Mouse (Mus musculus) adrenal gland, postnatal 10 days (tissue): ENCODE measurements at regions not wholly inside any gene's neighbourhood (a gene's known extent, or its start where the extent isn't known, plus 50 kb on each side); places are given as distances from the start of the nearest gene placed in this dataset.
A peak's percentile ranks its signal among the peaks of the same experiment; 100 is the strongest.

Experiments
- DNase-seq: peaks from one replicate; pipeline ENCODE4 v3.0.0; 2021; ENCODE audit warnings: mixed read lengths

DNA sequence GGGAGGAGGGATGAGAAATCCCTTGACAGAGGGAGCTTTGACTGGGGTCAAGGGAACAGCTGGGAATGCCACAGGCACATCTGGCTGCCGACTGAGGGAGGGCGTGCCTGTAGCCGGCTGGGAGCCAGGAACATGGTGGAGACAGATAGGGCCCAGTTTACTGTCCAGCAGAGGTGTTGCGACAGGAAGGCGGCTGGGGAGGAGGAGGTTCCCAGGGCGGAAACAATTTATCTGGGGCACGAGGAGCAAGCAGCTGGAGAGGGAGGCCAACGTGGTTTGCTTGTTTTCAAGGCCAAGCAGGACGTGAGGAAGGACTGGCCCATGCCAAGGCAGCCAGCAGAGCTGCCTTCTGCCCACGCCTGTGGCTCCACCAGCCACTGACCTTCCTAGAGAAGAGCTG lies 208.0 kb downstream of the Cyp26b1 start:
- DNase-seq = peak; percentile 86

DNA sequence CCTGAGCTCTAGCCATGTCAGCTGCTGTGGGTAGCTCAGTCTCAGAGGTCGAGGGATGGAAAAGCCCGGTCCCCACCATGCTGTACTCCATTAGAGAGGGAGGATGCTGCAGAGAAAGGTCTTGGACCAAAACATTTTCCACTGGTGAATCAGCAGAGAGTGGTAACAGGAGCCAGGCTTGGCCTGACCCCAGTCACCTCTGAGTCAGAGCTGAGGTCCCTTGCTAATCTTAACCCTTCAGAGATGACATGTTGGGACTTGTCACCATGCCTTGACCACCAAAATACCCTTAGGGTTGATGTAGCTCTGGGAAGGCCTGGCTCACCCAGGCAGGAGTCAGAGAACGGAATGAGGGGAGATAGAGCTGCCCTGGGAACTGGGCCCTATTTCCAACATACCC lies 210.0 kb downstream of the Cyp26b1 start:
- peak; percentile 35 for DNase-seq

DNA sequence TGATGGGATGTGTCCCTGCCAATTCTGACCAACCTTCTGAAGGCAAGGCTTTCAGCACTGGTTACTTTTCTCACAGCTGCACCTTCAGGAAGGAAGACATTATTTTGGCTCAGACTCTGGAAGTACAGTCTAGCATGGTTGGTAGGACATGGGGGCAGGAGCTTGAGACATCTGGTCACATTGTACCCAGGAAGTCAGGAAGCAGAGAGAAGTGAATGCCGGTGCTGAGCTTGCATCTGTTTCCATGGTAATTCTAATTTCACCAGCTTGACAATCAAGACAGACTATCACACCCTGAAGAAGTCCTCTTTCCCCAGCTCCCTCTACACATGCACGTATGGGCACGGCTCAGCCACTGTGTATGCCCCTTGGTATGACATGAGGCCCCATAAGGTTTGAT lies 210.6 kb downstream of the Cyp26b1 start:
- no peak for DNase-seq

DNA sequence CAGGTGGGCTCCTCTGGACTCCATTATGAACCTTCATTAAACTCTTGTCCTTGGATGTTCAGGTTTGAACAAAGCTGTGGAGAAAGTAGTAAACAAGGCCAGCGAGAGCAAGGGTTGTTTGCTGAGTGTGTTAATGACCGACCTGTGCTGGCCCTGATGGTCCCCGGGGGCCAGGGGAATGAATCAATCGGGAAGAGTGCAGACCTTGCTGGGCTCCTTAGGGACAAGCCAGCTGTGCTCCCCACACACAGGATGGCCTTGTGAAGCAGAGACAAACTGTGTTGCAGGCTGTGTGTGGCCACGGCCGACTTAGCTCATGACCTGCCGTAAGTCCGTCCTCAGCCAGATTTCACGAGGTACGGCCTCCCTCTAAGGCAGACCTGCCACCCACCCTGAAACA lies 212.1 kb downstream of the Cyp26b1 start:
- no peak for DNase-seq

DNA sequence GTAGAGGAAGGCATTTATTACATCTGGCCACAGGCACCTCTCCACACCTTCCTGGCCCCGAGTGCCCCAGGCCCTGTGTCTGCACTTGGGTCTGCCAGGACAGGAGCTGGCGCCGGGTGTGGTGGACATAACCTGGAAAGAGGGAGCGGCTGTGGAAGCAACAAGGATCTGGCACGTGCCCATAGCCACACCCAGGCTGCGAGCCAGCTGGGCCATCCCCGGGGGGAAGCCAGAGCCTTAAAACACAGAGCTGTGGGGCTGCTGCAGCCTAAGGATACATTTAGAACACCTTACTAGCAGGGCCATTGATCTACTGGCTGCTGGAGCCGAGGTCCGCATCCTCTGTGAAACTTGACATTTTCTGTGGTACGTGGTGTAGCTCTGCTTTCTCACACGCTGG lies 217.0 kb downstream of the Cyp26b1 start:
- DNase-seq = peak; percentile 43

DNA sequence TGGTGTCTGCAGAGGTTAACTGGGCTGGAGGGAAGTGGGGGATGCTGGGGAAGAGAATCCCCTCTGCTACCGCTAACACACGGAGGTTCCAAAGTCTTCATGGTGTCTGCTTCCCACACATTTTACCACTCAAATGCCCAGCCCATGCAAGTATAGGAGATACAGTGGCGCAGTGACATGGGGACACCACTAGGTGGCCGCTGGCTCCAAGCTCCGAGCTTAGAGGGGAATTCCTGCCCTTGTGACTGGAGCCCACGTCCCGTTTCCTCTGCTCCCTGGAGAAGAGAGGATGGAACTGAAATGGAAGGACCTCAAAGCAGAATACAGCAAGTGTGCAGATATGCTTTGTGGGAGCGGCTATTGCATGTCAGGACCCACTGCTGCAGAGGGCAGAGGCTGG lies 218.2 kb downstream of the Cyp26b1 start:
- peak; percentile 73 for DNase-seq

DNA sequence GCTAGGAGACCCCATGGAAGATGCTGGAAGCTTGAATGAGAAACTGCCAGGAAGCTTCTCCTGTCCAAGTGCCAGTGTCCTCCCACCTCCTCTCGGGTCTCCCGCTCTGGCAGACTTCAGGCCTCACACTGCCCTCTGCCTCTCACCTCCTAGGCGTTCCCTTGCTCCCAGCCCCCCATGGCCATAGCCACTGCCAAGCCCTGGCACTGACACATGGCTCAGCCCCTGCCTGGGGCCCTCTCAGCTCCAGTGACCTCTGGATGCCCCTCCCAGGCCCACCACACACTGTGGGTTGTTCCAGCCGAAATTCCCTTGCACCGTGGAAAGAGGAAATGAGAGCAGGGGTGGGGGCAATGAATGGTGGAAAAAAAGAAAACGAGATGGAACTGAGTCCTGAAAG lies 227.3 kb downstream of the Cyp26b1 start:
- no peak for DNase-seq

DNA sequence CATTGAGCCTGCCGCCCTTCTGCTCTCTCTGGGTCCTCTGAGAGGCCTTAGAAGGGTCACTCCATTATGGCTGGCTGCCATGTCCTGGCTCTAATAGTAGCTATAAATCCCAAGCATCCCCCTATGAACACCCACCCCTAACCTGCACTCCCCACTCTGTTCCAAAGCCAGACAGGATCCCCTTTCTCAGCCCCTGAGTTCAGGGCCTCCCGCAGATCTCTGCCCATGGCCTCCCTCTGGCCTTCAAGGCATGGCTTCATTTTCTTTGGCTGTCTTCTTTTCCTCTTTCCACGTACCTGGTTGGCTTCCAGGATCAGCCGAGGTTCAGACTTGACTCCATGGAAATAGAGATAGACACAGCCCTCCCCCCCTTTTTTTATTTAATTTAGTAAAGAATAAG lies 227.8 kb downstream of the Cyp26b1 start:
- DNase-seq = no peak

DNA sequence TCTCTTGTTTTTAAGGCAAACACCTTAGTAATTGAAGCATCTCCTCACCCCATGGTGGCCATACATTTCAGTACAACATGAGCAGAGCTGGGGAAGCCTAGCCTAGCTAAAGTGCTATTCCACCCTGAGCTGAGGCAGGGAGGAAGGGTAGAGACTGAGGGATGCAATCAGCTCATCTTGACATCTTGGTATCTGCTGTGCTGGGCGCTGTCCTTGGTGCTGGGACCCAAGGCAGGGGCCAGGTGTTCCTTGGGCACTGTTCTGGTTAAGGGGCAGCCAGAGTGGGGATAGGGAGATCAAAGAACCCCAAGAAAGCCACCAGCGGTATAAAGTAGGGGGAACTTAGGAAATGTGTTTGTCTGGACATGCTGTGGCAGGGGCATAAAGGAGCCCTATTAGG lies 228.7 kb downstream of the Cyp26b1 start:
- peak; percentile 48 for DNase-seq

DNA sequence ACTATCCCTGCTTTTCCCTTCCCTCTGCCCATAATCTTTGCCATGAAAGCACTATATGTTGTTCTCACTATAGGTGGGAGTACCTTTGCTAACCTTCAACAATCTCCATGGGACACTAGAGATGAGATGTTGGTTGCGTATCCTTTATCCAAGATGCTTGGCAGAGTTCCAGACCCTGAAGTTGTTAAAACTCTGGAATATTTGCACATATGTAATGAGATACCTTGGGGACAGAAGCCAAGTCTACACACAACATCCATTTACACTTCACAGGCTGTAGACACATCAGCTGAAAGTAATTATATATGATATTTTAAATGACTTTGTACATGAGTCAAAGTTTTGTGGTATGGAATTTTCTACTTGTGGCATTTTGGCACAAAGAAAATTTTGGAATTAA lies 231.4 kb downstream of the Cyp26b1 start:
- no peak for DNase-seq

DNA sequence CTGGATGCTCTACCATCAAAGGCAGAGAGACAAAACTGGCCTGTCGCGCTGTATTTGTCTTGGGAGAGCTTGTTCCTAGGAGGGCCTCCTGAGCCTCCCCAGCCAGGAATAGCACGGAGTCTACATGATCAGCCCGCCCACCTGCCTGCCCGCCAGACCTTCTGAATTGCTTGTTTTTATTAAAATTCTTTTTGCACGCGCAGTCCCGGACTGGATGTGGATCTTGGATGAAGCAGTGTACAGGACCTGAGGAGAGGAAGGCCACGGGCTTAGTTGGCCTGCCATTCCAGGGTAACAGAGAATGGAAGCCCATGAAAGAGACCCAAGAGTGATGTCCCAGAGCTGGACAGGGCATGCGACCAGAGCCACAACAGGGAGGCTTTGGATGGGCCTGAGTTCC lies 235.8 kb downstream of the Cyp26b1 start:
- DNase-seq = no peak

DNA sequence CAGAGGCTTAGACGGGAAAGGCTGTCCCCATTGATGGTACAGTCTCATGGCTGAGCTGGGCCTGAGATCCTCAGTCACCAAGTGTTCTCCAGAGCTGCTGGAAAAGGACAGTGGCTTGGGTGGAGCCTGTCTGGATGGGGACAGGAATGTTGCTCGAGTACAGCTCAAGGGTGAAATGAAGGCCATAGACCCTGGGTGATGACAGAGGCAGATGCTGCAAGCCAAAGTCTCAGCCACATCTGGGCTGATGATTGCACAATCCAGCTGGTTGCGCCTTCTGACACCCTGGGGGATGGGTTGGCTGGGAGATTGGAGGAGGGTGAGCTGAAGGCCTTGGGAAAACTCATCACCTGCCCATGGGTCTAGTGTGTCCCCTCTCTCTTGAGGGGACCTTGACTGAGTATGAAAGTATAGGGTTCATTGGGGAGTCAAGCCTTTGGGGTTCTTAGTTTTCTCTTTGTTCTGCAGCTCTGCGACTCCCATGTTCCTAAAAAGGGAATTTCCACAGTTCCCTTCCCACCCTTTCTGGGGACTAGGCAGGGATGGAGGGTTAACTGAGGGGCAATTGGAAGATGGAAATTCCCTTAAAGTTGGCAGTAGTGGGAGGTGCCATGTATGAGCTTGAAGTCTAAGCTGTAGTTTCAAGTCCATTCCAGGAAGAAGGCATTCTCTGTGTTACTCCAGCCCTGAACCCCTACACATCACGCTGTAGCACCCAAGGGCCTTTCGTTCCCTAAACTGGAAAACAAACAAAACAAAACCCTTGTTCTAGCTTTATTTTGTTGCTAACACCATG lies 240.1 kb downstream of the Cyp26b1 start:
- no peak for DNase-seq

DNA sequence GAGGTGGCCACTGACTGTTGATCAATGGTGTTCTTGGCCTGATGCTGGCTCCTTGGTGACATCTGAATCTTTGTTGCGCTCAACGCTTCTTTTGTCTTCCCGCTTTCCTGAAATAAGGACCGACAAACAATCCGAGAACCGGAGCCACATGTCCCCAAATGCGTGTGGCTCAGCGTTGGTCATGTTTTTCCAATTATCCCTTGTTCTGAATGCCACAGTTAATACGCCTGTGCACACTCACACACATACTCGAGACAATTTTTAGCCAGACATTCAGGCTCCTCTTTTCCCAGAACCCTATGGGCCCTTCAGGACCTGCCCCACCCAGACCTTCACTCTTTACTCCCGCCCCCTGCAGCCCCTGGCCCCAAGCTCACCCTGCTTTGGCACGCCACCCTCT lies 248.8 kb downstream of the Cyp26b1 start:
- DNase-seq = no peak

DNA sequence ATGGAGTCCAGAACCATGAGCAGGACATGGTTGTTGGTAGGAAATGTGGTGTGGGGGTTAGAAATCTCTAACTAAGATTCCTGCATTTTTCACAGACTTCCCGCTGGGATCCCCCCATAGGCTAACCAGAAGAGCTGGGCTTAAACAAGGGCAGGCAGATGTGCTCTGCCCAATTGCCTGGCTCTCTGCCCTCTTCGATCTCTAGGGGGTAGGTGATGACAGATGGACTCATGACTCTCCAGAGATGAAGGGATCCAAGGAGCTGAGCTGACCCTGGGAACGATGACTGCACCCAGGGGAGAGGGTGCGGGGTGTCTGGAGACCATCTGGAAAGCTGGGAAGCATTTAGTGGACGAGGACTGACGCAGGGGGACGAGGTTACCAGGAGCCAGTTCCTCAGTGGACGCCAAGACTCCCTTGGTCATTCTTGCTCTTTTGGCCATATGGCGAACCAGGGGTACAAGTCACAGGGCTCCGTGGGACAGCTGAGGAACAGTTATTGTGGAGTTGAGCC lies 260.0 kb downstream of the Cyp26b1 start:
- DNase-seq = no peak

DNA sequence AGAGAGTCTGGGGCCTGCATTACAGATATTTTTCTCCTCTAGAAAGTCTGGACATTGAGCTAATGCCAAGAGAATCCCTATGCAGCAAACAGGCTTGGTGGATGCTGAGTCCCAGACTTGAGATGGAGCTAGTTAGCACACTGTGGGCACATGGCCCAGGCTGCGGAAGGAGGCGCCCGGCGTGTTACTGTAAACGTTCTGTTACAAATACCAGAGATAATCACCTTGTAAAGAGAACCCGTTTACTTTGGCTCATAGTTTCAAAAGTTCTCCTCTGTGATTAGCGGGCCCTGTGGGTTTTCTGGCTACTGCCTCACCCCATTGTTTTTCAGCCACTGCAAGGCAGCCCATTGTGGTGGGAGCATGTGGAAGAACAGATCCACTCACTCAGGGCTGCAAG lies 264.6 kb downstream of the Cyp26b1 start:
- DNase-seq = no peak

DNA sequence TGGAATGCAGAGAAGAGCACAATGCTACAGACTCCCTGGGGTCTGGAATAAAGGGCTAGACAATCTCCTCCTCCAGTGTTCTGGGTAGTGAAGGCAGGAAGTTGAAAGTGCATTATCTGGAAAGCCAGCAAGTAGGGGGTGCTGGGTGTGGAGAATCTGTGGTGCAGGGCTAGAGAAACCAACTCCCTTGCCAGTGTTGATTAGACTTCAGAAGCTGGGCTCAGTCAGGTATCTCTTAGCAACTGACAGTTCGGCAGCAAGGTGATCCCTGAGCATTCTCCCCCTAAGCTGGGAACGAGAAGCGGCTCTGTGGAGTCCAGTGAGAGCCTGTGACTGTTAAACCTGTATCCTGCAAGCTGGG lies 265.7 kb downstream of the Cyp26b1 start:
- no peak for DNase-seq

DNA sequence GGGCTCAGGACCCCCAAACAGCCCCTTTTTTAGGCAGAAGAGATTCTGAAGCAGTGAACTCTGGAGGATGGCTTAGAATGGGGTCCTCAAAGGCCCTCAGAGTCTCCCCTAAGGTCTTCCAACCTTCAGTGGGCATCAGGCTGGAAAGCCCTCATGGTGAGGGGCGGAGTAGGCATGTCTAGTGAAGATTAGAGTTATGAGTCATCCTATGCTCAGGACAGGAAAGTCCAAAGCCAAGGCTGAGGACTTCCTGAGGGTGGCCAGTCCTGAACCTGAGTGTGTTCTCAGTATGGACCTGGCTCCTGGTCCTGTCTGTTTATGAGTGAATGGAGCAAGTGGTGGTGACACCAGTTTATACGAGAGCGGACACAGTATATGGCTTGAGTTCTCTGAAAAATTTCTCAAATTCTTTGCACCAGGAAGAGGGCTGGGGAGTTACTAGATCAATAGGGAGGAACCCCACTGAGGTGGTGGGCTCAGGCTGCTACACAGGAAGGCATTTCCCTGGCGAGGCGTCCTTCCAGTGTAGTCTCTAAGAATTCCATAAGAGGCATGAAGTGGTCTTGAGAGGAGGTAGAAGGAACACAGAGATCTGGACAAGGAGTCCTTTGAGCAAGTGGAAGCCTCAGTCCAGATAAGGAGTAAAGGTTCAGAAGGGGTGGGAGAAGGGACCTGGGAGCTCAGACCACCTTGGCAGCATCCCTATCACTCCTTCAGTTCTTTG lies 266.2 kb downstream of the Cyp26b1 start:
- DNase-seq = no peak

DNA sequence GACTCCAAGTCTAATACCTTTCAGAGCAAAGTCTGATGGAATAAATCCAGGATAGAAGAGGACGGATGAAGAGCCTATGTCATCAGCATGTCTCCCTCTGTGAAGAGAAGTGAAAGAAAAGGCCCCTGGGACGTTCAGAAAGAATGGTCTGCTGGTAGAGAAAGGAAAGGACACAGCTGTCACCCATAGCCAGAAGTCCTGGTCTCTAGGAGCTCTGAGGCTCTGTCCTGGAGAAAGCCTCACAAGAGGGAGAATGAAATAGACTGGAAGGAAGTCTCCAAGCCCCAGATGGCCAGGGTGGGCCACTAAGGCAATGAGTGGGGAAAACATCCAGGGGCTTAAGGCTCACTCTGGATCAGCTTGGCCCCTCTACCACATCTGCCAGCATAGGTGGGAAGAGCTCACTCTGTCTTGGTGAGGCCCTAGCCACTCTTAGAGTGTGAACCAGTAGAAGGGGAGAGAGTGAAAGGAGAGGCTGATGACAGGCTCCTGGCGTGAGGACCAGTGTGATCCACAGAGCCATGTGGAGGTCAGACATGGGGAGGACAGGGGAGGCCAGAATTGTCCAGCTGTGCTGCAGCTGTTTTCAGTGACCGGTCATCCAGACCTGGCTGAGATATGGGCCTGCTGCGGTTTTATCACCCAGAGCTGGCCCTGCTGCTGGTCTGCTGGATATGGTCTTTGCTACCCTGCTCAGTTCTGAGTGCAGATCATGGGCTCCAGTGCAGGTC lies 268.2 kb downstream of the Cyp26b1 start:
- no peak for DNase-seq

DNA sequence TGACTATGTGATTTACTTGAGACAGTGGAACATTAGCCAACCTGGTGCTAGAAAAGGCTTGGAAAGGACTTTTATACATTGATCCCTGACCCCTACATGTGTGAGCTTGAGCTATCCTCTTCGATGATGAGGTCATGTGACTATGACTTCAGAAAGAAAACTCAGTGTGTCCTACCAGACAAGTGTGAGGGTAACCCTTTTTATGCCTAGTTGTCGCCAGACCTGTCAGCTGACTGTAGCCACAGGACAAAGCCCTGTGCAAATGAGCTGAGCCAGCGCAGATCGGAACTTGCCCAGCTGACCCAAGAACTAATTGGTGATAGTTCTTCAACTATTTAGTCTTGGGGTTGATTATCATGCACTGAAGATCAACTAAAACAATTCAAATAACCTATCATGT lies 269.5 kb downstream of the Cyp26b1 start:
- no peak for DNase-seq

DNA sequence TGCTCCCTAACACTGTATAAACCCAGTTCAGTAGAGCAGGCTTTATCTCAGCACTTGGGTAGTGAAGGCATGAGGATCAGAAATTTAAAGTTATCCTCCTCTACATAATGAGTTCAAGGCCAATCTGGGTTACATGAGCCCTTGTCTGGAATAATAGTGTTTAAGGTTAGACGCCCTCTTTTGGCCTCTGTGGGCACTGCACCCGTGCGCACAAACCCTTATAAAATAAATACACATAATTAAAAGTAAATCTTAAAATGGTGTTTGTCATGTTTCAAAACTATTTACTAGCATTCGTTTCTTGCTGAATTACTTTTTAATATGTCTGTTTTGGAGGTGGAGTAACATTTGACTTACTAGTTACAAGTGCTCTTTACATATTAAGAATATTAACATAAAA lies 271.2 kb downstream of the Cyp26b1 start:
- no peak for DNase-seq

DNA sequence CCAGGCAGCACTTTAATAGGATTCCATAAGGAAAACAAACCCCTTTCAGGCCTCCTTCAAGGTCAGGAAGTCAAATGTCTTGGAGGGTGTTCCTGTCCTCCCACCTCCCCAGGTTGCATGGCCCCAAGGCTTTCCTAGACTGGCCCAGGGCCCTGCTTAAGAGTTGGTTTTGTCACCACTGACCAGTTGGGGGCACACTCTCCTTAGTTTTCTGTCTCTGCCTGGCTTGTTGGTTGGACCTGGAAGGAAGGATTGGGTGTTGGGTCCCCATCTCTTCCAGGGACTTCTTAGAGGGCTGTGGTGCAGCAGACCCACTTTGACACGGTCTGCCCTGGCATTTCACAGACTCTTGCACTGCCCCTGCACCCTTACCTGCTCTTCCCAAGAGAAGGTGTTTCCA lies 273.1 kb downstream of the Cyp26b1 start:
- peak; percentile 40 for DNase-seq

DNA sequence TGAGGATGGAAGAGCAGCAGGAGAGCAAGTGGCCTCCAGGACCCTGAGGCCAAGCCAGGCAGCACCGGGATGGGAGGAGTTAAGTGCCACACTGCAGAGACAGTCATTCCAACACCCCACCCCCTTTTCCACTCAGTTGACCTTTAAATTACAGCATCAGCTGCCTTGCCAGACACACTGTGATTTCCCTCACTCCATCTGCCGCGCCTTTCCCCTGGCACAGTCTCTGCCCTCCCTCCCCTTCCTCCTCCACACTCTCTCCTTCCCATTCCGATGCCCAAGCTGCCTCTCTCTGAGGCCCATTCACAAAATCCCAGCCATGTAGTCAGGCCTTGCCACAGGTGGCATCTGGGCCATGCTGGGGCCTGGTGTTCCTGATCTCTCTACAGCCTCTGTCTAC lies 274.9 kb downstream of the Cyp26b1 start:
- DNase-seq = peak; percentile 12

DNA sequence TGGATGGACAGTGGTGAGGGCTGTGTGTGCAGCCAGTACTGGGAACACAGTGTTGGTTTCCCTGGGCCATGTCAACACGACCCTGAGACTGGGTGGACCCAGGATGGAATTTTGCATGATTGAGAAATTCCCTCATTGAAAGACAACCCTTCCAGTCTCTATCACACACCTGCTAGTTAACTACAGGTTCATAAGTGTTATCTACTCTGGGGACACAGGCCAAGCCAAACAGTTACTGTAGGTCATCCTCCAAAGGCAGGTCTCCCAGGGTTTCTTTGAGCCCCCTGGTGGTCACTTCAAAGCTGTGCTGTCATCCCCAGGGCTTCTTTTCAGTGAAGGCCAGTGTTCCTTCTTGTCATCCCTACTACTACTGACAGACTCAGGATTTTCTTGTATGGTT lies 276.7 kb downstream of the Cyp26b1 start:
- peak; percentile 51 for DNase-seq
